Mouse (Mus musculus): ENCODE measurements around the gene Arhgdia.

The Arhgdia gene

DNA sequence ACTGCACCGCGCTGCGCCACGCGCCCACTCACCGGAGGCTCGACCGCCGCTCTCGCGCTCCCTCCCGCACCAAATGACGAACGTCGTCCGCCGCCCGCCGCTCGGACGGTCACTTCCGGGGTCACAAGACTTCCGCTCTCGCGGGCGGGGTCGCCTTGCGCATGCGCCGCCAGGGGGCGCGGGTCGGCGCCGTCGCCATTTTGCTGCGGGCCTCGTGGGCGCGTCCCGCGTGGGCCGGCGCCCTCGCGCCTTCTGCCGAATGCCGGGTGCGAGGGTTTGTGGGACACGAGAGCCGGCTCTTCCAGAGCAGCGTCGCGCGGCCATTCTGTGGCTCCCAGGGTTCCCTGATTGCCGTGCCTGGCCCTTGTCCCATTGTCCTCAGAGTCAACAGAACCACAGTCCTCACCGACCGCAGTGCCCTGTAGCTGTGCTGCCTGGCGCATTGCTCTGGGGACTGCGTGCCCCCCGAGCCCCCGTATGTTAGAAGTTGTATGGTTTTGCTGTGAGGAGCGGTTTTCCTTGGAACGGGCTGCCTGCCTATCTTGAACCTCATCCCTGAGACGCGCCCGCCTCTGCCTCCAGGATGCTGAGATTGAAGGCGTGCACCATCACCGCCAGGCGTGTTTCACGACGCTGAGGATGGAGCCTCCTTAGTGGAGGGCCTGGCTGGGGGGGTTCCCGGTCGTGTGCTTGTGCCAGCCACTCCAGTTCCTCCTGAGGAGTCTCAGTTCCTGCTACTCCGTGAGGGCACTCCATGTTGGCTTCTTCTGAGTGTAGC, at the start of gene Arhgdia:
Gene Arhgdia (minus strand): TSS at position 135 of the 778 bp plus-strand sequence.
- peak; percentile 84 for DNase-seq (ENCODE audit: low spot score)

DNA sequence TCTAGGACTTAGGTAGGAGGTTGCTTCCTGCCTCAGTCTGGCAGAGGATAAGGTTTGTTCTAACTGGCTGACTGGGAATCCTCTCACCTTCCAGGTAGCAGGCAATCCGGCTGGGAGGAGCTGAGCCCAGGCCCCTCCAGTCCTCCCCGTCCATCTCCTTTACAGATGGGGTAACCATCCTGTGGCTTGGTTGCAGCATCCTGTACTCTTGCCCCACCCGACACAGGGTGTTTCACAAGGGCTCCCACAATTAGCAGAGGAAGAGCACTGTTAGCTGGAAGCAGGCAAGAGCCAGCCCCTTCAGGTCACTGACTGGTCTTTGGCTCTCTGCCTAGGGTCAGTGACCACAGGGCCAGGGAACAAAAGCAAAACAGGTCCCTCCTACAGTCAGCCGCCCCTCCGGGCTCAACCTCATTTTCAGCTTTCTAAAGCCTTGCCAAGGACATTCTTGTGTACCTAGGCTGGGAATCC, 49.0 kb upstream of the Arhgdia start:
- DNase-seq (ENCODE audit: low spot score) = no peak

DNA sequence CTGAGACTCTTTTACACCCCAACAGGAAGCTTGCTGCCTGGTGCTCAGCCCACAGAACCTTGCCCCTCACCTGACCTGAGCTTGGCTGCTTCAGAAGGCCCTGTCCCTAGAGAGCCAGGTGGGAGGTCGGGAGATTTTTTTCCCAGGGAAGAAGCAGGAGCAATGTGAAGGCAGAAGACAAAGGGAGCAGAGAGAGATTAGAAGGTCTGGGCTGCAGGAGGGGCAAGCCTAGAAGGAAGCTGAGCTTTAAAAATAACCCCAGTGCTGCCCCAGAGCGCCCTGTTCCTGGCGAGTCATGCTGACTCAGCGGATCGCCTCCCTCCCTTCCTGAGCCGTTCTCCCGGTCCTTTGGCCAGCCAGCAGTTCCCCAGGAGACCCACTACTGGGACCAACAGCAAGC, 48.5 kb upstream of the Arhgdia start:
- no peak for DNase-seq (ENCODE audit: low spot score)

DNA sequence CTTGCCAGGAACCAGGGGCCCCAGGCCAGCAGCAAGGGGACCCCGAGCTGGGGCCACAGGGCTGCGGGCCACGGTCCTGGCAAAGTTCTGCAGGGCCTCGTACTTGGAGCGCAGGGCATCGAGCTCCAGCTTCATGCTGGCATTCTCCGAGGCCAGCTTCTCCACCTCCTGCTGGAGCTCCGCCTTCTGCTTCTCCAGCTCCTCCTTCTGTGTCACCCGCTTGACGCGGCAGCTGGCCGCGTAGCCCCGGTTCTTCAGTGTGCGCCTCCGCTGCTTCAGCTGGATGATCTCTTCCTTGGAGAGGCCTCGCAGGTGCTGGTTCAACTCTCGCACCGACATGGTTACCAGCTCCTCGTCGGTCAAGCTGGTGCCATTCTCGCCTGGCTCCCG, 47.9 kb upstream of the Arhgdia start:
- DNase-seq (ENCODE audit: low spot score) = no peak

DNA sequence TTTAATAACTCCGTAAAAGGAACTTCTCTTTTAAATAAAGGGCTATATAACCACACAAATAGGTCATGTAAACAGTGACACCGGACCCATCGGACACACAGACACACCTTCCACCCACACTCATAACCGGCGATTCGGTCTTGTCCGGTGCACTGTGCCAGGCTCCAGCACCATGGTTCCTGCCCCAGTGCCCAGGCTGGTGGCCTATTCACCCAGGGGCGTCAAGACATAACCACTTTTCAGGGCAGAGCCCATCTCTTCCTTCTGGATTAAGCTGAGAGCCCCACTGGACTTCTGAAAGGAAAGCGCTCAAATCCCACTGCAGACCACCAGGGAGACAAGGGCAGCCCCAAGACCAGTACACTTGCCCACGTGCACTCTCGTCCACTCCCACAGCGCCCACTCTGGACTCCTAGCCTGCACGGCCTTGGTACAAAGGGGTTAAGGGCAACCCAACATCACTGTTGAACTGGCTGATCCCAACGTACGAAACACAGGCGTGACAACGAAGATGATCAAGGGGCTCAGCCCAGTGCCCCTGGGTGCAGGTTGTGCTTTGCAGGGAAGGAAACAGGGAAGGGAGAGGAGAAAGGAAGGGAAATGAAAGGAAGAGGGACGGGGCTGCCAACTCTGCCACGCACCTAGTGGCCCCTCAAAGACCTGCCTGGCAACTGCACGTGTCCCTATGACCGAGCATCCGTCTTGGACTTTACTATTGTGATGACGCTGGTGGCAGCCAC, 47.3 kb upstream of the Arhgdia start:
- no peak for DNase-seq (ENCODE audit: low spot score)

DNA sequence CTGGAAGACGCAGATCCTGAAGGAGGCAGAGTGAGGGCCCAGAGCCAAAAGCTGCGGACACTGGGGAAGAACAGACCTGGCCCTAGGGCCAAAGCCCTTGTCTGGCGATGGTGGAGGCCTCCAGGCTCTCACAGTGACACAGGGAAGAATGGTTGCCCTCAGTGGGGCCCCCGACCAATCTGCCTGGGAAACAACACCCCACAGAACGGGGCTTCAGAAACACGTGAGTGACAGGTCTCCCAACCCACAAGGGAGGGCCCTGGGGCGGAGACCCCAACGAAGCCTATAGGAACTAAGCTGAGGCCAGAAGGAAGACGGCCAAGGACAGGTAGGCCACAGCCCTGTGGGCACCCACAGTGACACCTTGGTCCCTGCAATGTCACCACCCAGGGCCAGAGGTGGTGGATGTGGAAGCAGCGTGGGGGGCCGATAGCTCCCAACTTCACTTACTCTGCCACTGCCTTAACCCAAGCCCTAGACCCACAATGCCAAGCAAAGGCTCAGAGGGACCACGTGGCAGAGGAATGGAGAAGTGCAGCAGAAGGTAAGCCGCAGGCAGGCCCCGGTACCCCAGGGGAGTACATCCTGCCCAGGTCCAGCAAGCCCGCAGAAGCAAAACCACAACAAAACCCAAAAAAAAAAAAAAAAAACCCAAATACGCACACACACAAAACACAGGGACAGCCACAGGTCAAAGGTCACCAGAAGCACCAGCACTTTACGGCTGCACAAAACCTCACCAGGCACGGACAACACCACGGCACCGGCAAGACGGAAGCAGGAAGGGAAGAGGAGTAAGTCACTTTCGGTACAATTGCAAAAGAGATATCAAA, 46.3 kb upstream of the Arhgdia start:
- DNase-seq (ENCODE audit: low spot score) = no peak

DNA sequence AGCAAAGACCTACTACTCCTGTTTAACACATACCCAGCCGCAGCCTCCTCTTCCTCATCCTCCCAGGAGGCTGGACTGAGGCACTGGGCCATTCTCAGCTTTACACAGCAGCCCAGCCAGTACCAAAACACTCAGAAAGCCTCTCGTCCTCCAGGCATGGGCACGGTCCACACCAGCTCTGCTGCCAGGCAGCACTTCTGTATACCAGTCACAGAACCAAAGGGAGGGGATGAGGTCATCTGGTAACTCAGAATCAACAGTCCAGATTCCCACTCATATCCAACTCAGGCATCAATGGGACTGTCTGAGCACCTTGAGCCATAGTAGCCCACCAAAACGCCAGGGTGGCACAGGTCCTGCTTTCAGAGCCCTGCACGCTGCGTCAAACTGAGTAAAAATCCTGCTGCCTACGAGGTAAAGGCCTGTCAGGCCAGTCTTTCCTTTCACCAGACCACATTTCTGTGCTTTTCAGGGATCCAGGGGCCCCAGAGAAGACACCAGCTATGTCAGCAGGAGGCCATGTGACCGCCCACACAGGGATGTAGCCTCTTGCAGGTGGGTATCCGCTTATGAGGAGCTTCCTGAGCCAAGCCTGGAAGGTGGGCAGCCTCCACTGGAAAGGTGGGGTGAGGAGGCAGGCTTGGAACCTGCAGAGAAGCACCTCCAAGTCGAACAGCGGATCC, 45.5 kb upstream of the Arhgdia start:
- DNase-seq (ENCODE audit: low spot score) = no peak

DNA sequence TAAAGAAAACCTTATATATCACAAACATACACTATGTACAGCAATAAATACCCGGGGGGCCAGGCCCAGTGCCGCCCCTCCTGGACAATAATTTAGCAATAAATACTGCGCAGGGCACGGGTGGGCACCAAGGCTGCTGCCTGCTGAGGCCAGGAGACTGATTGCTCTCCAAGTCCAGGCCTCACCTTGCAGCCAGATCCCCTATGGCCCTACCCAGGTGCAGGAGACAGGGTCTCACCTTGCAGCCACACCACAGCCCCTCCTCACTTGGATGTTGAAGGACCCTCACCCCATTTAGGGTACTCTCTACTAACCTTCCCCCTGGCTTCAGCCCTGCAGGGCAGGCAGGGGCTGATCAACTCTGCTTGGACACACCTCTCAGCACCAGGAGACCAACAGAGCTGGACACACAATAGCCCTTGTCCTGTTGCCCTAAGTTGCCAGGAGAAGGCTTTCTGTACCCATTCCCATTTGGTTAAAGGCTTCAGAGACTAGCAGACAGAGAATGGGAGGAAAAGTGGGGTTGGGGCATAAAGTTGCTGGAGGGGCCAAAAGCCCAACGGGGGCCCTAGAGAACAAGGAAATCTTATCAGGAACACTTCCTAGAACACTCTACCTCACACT, 43.8 kb upstream of the Arhgdia start, which contains the start of gene Sirt7:
Gene Sirt7 (minus strand): TSS at position 89 of the 624 bp plus-strand sequence.
- no peak for DNase-seq (ENCODE audit: low spot score)

DNA sequence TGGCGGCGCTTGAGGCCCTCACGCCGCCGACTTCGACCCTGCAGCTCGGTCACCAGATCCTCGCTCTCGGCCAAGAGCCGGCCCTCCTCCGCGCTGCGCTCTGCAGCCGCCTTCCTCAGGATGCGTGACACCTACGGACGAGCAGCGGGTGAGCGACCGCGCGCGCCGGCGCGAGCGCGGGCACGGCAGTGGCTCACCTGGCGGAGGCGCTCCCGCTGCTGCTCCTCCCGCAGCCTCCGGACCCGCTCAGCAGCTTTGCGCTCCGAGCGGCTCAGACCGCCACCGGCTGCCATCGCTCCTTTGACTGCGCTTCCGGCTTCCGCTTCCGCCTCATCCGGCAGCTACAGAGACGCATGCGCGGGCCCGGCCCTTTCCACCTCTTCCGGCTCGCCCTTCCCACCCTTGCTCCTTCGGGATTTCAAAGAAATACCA, 43.3 kb upstream of the Arhgdia start:
- DNase-seq (ENCODE audit: low spot score) = peak; percentile 75

DNA sequence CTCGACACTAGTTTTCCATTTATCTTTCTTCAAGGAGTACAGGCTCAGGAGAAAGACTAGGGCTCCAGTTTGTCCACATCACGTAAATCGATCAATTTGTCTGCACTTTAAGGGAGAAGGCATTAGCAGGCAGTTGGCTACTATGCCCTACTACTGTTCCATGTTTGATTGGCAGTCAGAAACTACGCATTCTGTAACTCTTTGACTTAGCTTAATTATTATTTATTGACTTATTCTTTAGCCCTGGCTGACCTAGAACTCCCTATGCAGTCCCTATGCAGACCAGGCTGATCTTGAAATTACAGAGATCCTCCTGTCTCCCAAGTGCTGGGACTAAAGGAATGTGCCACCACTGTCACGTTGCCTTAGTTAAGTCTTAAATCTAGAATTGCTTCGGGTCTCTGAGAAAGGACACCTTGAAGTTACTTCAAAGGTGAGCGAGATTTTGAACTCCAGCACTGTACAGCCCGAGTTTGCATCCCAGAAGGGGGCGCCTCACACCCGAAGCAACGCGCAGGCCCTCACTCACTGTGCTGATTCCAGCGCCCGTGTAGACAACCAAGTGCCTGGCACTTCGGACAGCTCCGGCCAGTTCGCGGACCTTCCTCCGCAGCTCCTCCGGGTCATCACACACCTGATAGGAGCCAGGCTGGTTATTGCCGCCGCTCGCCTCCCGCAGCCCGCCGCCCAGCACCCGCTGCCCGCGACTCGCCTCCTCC, 42.7 kb upstream of the Arhgdia start:
- DNase-seq (ENCODE audit: low spot score) = no peak

DNA sequence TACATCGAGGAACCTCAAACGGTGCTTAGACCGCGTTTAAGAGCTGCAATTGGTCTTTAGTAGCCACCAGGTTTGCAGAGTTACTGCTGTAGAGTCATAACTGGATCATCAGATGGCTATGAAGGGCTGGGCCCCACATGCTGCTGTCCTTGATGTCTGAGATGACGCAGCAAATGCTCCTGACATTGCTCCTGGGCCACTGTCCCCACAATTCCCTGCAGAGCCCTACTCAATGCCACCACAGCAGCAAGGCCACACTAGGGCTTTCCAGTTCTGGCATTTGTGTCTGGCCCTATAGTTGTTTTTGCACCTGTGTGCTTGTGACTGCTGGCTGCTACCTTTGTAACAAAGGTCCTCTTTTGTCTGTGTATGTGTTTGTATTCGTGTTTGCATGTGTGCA, 41.4 kb upstream of the Arhgdia start:
- DNase-seq (ENCODE audit: low spot score) = no peak

DNA sequence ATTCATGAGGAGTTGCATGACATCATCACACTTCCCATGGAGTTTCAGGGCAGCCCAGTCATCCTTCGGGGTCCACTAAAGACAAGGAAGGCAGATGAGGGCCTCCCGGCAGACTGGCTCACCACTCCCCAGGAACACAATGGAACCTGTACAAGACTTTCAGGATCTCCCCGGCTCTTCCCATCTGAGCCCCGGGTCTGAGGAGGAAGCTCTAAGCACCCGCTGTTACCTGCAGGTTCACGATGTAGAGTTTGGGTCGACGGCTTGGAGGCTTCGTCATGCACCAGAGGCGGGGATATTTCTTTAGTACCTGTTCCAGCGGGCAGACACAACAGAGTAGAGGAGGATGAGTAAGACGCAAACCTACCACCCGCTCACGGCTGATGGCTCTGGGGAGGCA, 38.8 kb upstream of the Arhgdia start:
- DNase-seq (ENCODE audit: low spot score) = no peak

DNA sequence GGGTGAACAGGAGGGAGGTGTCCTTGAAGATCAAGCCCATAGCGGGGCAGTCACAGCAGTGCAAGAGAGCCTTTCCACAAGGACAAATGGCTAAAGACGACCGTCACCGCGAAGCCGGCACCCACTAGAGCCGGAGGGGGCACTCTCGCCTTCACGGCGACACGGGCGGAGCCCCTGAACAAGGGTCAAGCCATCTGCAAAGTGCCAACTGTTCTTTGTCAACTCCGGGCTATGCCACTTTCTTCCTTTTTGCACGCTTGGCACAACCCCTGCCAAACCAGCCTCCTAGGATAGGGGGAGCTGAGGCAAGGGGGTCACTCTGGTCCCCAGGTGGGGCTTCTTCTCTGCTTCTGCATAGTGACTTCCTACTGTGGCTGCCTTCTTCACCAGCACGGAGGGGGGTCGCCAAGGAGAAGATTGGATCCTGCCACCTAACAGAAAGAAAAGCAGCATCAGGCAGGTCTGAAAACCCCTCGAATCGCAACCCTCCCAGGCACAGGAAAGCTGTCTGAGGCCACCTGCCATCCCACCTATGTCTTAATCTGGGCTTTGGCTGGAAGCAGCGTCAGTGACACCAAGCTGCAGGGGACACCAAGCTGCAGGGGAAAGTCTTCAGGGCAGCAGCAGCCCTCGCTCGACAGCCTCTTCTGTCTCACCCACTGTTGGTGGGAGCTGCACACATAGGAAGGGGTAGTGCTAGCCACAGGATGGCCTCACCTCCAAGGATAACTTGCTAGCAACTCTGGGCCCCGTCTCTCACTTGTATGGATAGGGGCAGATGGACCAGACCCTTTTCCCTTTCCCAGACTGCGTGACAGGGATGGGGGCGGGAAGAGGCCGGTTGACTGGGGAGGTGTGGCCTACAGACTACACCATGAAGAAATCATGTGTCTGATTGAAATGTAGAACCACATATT, 37.5 kb upstream of the Arhgdia start:
- DNase-seq (ENCODE audit: low spot score) = no peak

DNA sequence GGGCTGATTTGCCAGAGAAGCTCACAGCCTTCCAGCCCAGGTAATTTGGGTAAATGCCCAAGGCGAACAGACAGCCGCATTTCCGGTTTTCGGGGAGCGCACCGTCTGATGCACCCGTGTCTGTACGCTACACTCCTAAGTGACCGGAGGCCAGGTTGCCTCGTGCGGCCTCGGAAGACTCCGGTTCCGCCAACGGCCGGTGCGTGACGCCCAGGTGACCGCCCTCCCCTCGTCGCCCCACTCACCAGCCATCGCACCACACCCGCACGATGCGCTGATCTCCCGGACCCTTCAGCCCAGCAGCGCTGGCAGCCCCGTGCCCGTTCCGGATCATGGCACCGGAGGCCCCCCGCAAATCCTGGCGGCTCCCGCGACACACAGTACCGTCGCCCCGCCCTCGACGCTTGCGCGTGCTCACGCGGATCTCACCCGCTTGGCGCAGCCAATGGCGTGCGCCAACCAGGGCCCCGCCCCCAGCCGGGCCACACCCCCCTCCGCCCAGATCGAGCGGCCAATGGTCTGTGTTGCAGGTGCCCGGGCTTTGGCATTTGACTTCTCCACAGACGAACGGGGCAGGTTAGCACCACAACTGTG, 36.2 kb upstream of the Arhgdia start, which contains the start of gene Pcyt2:
Gene Pcyt2 (minus strand): TSS at position 418 of the 594 bp plus-strand sequence.
- DNase-seq (ENCODE audit: low spot score) = peak; percentile 88

DNA sequence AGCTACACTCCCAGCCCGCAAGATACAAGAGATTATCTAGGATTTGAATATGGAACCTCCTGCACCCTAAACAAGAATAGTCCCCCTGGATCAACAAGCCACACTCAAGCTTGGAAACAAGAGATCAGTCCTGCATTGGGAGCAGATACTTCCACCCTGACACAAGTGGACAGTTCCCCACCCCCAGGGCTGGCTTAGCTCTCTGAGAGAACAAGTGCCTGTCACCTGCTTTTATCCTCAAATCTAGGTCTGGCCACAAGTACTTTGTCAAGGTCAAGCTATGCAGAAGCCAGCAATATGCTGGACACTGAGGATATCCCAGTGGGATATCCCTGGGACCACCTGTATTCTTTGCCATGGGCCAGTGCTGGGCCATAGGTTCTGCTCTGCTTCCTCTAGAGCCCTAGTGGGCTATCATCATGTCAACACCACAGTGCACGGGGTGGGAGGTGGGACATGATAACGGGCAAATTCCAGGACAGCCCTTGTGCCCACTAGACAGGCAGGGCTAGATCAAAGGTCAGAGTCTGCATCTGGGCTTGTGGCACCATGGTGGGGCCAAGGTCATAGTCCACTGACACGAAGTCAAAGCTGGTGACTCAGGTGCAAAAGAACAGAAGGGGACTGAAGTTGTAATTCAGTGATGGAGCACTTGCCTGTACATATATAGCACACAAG, 35.3 kb upstream of the Arhgdia start:
- no peak for DNase-seq (ENCODE audit: low spot score)

DNA sequence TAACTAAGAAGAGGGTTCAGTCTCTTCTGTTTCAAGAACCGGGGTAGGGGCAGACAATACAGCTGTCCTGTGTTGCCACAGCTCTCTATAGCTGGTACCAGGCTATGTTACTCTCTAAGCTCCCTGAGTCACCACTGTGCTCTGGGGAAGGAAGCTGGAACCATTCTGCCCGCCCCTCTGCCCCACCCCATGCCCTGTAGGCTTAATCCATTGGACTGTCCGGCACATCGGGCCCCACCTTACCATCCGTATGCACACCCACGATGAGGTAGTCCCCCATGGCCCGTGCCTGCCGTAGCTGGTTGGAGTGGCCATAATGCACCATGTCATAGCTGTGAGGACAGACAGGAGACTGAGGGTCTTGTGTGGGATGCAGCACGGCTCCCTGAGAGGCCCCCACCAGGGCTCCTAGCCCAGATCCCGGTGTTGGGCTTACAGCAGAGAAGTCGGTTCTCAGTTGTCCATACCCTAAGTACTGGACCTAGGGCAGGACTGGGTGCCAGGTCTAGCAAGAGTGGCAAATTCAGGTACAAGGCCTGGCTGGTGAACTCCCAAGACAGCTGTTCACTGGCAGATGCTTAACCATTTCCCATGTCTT, 34.3 kb upstream of the Arhgdia start:
- no peak for DNase-seq (ENCODE audit: low spot score)

DNA sequence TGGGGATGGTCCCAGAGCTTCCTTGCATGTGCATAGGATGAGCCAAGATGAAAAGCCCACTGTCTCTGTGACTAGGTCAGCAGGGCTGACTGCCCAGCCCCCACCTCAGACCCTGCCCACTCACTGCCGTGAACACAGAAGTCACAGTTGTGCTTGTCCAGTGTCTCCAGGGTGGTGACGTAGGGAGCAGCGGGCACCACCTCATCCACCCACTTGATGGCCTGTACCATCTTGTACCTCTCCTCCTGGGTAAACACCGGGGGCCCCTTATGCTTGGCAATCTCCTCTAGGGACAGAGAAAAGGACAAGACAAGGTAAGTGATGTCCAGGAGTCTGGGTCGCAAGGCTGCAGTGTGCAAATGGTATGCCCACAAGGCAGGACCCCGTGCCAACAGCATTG, 33.7 kb upstream of the Arhgdia start:
- DNase-seq (ENCODE audit: low spot score) = no peak

DNA sequence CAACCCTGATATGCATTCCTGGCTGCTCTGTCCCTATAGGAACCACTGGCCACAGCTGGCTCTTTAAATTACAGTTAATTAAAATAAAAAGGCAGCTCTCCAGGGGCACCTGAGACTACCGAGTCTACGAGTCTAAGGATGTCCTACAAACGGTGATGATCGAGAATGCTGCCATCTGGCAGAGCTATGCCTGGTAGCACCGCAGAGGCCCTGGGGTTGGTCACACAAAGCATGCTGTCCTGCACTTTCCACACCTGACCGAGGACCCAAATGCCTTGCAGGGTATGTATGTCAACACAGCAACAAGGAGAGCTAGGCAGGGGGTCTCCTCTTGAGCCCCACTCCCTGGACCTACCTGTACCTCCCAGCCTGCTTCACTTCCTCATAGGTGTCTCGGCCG, 32.6 kb upstream of the Arhgdia start:
- no peak for DNase-seq (ENCODE audit: low spot score)

Measured in left cerebral cortex, adult 11 months (tissue).